Mouse (Mus musculus): ENCODE measurements around the gene Cdk6. TPM values are rescaled to one million over a fixed set of nuclear protein-coding genes. Genes with fewer than 3 reads are reported as not detected.

The Cdk6 gene
- polyA plus RNA-seq, 1 experiment from 2014 or later: 15.3 TPM

DNA sequence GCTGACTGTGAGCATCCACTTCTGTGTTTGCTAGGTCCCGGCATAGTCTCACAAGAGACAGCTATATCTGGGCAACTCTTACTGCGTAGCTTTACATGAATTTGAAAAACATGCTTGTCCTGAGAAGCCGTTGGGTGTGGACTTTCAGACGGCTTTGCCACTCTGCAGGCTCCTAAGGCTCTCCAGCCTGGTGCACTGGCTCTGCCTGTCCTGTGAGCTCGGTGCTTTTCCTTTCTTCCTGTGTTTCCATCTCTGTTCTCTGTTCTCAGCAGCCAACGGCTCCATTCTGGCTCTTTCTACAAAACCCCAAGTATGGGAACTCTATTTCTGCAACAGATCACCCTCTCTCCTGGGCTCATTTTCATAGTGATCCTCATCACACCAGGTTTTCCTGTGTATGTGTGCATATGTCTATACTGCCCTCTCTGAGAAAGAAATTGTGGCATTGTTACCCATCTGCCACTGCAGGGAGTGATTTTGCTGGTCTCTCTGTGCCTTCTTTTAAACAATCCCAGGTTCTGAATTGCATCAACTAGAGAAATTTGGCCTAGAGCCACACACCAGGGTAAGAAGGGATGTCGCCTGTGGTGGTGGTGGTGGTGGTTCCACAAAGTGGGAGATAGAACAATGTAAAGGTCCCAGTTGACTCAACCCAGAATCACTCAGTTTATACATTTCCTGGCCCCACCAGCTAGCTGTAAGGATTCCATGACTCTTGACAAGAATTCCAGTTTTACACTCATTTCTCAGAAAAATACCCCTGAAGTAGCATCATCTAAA, 137.9 kb downstream of the Cdk6 start:
- no peak for ATAC-seq (ENCODE audit: low FRiP score)
- 94% methylated on average over 7 of the region's 7 CpGs for WGBS

DNA sequence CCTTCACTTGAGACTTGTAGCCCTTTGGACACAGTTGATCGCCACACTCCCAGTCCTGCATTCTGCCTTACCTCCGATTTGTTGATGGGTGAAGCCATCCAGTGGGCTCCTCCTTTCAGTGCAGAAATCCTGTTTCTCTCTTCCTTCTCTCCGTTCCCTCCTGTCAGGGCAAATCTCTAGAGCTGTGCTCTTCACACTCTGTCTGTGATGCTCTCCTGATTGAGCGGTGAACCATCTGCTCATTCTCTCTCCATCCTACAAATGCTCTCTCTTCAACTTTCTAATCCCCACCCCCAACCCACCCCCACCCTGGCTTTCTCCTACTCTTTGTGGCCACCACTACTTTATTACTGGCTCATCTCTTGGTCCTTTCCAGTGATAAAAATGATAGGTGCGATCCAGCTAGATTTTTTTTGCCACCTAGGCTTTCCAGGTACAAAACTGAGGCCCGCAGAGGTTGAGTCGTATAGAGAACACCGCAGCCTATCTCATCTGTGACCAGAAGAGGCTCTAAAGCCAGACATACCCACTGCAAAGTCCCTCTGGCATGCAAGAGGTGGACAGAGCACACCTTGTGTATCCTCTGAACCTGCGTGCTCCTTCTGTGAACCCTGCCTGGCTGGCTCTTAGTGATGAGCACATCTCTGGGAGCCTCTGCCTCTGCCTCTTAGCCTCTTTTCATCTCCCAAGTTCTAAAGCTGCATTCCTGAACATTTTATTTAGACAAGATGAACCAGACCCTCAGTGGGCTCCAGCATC, 139.5 kb downstream of the Cdk6 start:
- ATAC-seq (ENCODE audit: low FRiP score): no peak
- Histone ChIP-seq H3K27me3 (ENCODE audit: control insufficient read depth, insufficient read depth, low read length) (no peaks in the 10 kb centered on the region), H3K4me3 (ENCODE audit: low read depth, low read length) (no peak overlapping the region), H3K4me1 (ENCODE audit: control insufficient read depth, insufficient read depth, low read length) (no peaks in the 10 kb centered on the region), H3K9ac (ENCODE audit: low read length) (no peak overlapping the region), H3K27ac (ENCODE audit: low read depth, low read length) (no peak overlapping the region), H3K4me2 (no peak overlapping the region), H3K36me3 (ENCODE audit: control insufficient read depth, insufficient read depth, low read length) (no peaks in the 10 kb centered on the region), H3K9me3 (ENCODE audit: control insufficient read depth, low read length) (no peaks in the 10 kb centered on the region)
- peak; percentile 49 for DNase-seq (ENCODE audit: low spot score, missing footprints)
- 92% methylated on average over 9 of the region's 9 CpGs for WGBS

More for the DNA sequence above, 137.9 kb downstream of the Cdk6 start:
- no peak overlapping the region for H3K9ac ChIP-seq (ENCODE audit: low read length)
- DNase-seq (ENCODE audit: low spot score, missing footprints): peak; percentile 65
- no peaks in the 10 kb centered on the region for H3K36me3 ChIP-seq (ENCODE audit: control insufficient read depth, insufficient read depth, low read length)
- H3K4me3 ChIP-seq (ENCODE audit: low read depth, low read length): no peak overlapping the region
- H3K9me3 ChIP-seq (ENCODE audit: control insufficient read depth, low read length): no peaks in the 10 kb centered on the region
- H3K27me3 ChIP-seq (ENCODE audit: control insufficient read depth, insufficient read depth, low read length): no peaks in the 10 kb centered on the region
- H3K4me2 ChIP-seq: no peak overlapping the region
- no peaks in the 10 kb centered on the region for H3K4me1 ChIP-seq (ENCODE audit: control insufficient read depth, insufficient read depth, low read length)
- no peak overlapping the region for H3K27ac ChIP-seq (ENCODE audit: low read depth, low read length)

DNA sequence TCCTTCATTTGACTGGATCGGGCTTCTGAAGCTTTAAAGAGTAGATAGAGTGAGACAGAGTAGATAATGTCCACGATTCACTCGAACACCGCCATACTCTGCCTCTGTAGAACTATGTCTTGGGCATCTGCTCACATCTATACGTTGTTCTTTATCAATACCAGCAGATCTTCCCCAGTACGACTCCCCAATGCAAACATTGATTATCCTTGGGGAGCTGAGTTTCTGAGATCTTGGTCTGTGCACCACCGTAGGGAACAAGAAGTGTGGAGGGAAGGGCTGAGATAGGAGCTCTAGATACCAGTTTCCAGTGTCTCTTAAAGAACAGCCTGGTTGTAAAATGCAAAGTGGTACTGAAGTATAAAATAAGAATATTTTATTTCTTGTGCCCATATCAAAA, 141.2 kb downstream of the Cdk6 start:
- Histone ChIP-seq H3K4me3 (ENCODE audit: low read depth, low read length) (no peak overlapping the region), H3K4me1 (ENCODE audit: control insufficient read depth, insufficient read depth, low read length) (no peaks in the 10 kb centered on the region), H3K9me3 (ENCODE audit: control insufficient read depth, low read length) (no peaks in the 10 kb centered on the region), H3K36me3 (ENCODE audit: control insufficient read depth, insufficient read depth, low read length) (no peaks in the 10 kb centered on the region), H3K27me3 (ENCODE audit: control insufficient read depth, insufficient read depth, low read length) (no peaks in the 10 kb centered on the region), H3K9ac (ENCODE audit: low read length) (no peak overlapping the region), H3K27ac (ENCODE audit: low read depth, low read length) (no peak overlapping the region), H3K4me2 (no peak overlapping the region)
- ATAC-seq (ENCODE audit: low FRiP score): no peak
- WGBS: 95% methylated on average over 7 of the region's 7 CpGs
- DNase-seq (ENCODE audit: low spot score, missing footprints): no peak

DNA sequence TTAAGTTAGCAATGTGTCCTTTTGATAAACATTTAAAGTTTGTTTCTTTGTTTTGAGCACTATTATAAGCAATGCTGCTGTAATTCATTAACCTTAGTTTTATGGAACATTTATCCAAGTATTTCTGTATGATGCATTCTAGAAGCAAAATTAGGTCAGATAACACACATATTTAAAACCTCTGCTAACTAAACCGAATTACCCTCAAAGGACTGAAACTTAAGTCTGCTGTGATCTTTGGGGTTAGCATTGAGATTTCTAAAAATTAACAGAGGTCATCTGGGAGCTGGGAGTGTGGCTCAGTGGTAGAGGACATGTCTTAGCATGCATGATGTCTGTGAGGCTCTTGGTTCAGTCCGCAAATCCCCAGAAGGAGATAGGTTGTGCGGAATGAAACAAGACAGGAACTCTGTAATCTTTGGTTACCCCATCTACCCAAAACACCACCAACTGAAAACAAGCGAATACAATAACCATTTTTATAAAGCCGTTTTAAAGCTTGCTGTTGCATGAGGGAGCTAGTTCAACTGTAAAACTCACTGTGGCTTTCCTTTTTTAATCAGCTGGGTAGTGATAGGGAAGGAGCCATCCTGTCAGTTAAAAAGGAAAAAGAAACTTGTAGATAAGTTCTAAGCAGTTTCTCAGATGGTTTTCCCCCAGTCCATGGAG, 141.9 kb downstream of the Cdk6 start:
- ATAC-seq (ENCODE audit: low FRiP score) (no peak), DNase-seq (ENCODE audit: low spot score, missing footprints) (peak; percentile 35)
- 95% methylated on average over 5 of the region's 5 CpGs for WGBS
- Histone ChIP-seq H3K4me3 (ENCODE audit: low read depth, low read length) (no peak overlapping the region), H3K27ac (ENCODE audit: low read depth, low read length) (no peak overlapping the region), H3K36me3 (ENCODE audit: control insufficient read depth, insufficient read depth, low read length) (no peaks in the 10 kb centered on the region), H3K9me3 (ENCODE audit: control insufficient read depth, low read length) (no peaks in the 10 kb centered on the region), H3K4me2 (no peak overlapping the region), H3K27me3 (ENCODE audit: control insufficient read depth, insufficient read depth, low read length) (no peaks in the 10 kb centered on the region), H3K9ac (ENCODE audit: low read length) (no peak overlapping the region), H3K4me1 (ENCODE audit: control insufficient read depth, insufficient read depth, low read length) (no peaks in the 10 kb centered on the region)

DNA sequence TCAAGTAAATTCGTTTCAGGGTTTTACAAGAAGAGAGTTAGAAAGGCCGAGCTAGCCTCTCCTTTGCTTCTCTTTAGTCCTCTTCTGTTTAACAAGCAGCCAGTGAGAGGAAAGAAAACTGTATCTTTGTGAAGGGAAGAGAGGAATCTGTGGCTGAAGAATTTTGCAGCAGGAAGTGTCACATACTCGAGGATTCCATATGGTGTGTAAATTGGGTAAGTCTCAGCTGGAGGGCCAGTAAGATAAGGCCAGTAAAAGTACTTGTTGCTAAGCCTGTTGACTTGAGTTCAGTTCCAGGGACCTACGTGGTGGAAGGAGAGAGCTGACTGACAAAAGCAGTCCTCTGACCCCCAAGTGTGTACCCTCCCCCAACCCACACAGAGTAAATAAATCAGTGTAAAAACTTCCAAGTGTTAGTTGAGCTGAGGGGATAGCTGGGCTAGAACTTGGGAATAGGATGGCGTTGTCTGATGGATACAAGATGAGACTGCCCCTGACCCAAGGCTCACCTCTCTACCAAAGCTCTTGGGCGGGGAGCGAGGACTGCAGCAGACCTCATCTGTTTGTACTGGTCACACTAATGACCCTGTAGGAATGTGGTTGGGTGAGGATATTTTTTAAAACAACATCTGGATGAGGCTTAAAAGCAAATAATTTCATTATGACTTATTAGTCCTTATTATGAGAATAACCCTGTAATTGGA, 145.4 kb downstream of the Cdk6 start:
- no peaks in the 10 kb centered on the region for H3K27me3 ChIP-seq (ENCODE audit: control insufficient read depth, insufficient read depth, low read length)
- ATAC-seq (ENCODE audit: low FRiP score): no peak
- no peak overlapping the region for H3K9ac ChIP-seq (ENCODE audit: low read length)
- H3K36me3 ChIP-seq (ENCODE audit: control insufficient read depth, insufficient read depth, low read length): no peaks in the 10 kb centered on the region
- no peak overlapping the region for H3K4me3 ChIP-seq (ENCODE audit: low read depth, low read length)
- 77% methylated on average over 7 of the region's 7 CpGs for whole genome bisulfite sequencing
- no peak overlapping the region for H3K27ac ChIP-seq (ENCODE audit: low read depth, low read length)
- DNase-seq (ENCODE audit: low spot score, missing footprints): peak; percentile 59
- H3K9me3 ChIP-seq (ENCODE audit: control insufficient read depth, low read length): no peaks in the 10 kb centered on the region
- H3K4me1 ChIP-seq (ENCODE audit: control insufficient read depth, insufficient read depth, low read length): no peaks in the 10 kb centered on the region
- H3K4me2 ChIP-seq: no peak overlapping the region

DNA sequence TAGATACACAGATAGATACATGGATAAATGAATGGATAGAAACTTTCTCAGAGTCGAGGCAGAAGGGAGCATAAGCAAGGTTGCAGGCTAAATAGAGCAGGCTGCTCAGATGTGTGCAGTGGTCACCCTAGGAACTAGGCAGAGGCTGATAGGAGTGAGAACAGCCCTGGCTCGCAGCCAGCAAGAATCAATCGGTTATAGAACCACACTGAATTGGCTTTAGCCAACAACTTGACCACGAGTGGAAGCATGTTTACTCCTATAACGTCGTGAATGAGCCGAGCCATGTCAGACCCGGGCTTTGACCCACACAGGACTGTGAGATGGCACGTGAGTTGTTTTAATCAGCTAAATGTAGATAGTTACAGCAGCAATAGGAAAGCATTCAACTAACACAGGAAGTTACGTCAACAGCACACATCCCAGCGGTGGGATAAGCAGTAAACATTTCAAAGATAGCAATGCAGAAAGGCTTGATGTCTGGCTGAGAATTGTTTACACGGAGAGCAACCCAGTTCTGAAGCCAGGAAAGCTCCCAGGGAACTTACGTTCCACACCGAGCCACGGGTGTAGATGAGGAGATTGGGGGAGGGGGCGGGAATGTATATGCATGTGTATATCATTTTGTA, 147.0 kb downstream of the Cdk6 start:
- Histone ChIP-seq H3K9me3 (ENCODE audit: control insufficient read depth, low read length) (no peaks in the 10 kb centered on the region), H3K27me3 (ENCODE audit: control insufficient read depth, insufficient read depth, low read length) (no peaks in the 10 kb centered on the region), H3K9ac (ENCODE audit: low read length) (no peak overlapping the region), H3K4me2 (no peak overlapping the region), H3K27ac (ENCODE audit: low read depth, low read length) (no peak overlapping the region), H3K36me3 (ENCODE audit: control insufficient read depth, insufficient read depth, low read length) (no peaks in the 10 kb centered on the region), H3K4me1 (ENCODE audit: control insufficient read depth, insufficient read depth, low read length) (no peaks in the 10 kb centered on the region), H3K4me3 (ENCODE audit: low read depth, low read length) (no peak overlapping the region)
- WGBS: 84% methylated on average over 16 of the region's 16 CpGs
- ATAC-seq (ENCODE audit: low FRiP score): no peak
- DNase-seq (ENCODE audit: low spot score, missing footprints): peak; percentile 39

DNA sequence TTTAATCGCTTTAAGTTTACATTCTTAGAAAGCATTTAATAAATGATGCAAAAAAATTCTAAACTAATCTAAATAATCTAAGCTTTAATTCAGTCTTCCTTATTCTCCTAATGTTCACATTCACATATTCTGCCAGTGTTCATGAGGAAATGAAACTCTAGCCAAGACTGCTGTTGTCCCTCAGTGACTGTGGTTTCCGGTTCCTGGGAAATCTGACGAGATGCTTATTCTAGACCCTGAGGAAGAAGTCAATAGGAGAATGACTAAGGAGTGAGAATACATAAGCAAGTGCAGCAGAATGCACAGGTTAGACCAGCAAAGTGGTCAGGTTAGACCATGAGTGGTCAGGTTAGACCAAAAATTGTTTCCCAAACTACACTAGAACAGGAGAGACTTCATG, 149.1 kb downstream of the Cdk6 start:
- Histone ChIP-seq H3K27me3 (ENCODE audit: control insufficient read depth, insufficient read depth, low read length) (no peaks in the 10 kb centered on the region), H3K9ac (ENCODE audit: low read length) (no peak overlapping the region), H3K4me1 (ENCODE audit: control insufficient read depth, insufficient read depth, low read length) (no peaks in the 10 kb centered on the region), H3K9me3 (ENCODE audit: control insufficient read depth, low read length) (no peaks in the 10 kb centered on the region), H3K4me3 (ENCODE audit: low read depth, low read length) (no peak overlapping the region), H3K4me2 (no peak overlapping the region), H3K36me3 (ENCODE audit: control insufficient read depth, insufficient read depth, low read length) (no peaks in the 10 kb centered on the region), H3K27ac (ENCODE audit: low read depth, low read length) (no peak overlapping the region)
- 95% methylated on average over 3 of the region's 3 CpGs for WGBS
- no peak for ATAC-seq (ENCODE audit: low FRiP score)
- peak; percentile 67 for DNase-seq (ENCODE audit: low spot score, missing footprints)

DNA sequence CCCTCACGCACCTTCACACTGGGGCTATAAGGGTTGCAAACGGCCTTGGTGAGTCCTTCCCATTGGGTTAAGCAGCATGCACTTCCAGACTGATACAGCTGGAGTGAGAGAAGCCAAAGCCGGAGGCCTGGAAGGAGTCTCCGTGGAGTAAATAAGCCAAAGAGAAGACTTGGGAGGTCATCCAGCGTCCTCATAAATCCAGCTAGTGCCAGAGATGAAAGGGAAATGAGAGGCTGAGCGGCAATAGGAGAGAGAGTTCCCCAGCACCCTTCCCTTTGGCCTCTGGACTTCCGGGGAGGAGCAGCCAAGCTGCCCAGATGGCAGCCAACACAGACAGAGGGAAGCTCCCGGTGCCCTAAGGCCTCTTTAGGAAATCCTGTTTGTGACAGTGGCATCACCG, 149.8 kb downstream of the Cdk6 start:
- 87% methylated on average over 9 of the region's 9 CpGs for WGBS
- ATAC-seq (ENCODE audit: low FRiP score): no peak
- H3K27ac ChIP-seq (ENCODE audit: low read depth, low read length): no peak overlapping the region

More for the DNA sequence above, 149.8 kb downstream of the Cdk6 start:
- H3K4me3 ChIP-seq (ENCODE audit: low read depth, low read length): no peak overlapping the region
- no peak overlapping the region for H3K4me2 ChIP-seq
- peak; percentile 73 for DNase-seq (ENCODE audit: low spot score, missing footprints)
- H3K9ac ChIP-seq (ENCODE audit: low read length): no peak overlapping the region
- no peaks in the 10 kb centered on the region for H3K36me3 ChIP-seq (ENCODE audit: control insufficient read depth, insufficient read depth, low read length)
- no peaks in the 10 kb centered on the region for H3K27me3 ChIP-seq (ENCODE audit: control insufficient read depth, insufficient read depth, low read length)
- no peaks in the 10 kb centered on the region for H3K9me3 ChIP-seq (ENCODE audit: control insufficient read depth, low read length)
- no peaks in the 10 kb centered on the region for H3K4me1 ChIP-seq (ENCODE audit: control insufficient read depth, insufficient read depth, low read length)
